Mouse (Mus musculus) left cerebral cortex, adult 6 months (tissue): Measurements from ENCODE around the gene Mrm2. TPM values are rescaled to one million over a fixed set of nuclear protein-coding genes. Genes with fewer than 3 reads are reported as not detected.

Experiments used
- long read RNA-seq, 2 experiments: library from polyadenylated mRNA; unstranded; transcript quantifications; one replicate each; pipeline ENCODE4 v2.0.0; 2019 to 2020
- polyA plus RNA-seq: library from polyadenylated mRNA; unstranded; fragments of <200 nt; fragmentation: Nextera tagmentation; gene quantifications from 2 replicates; pipeline ENCODE4 v1.2.3, GENCODE M21; 2021

Gene Mrm2
- 12.3 and 14.6 TPM in 2 replicates for polyA plus RNA-seq
- long read RNA-seq, experiment 1, transcript Mrm2-201 (3 exons, 1,443 nt), result major isoform, 63 of 70 reads
- long read RNA-seq, experiment 1, partial matches to known transcripts, result 7 of 70 reads
- long read RNA-seq, experiment 1, other reads (novel, unspliced or antisense), result 0 of 70 reads
- long read RNA-seq, experiment 2, transcript Mrm2-201 (3 exons, 1,443 nt), result major isoform, 17 of 21 reads
- long read RNA-seq, experiment 2, partial matches to known transcripts, result 4 of 21 reads
- long read RNA-seq, experiment 2, other reads (novel, unspliced or antisense), result 0 of 21 reads

DNA sequence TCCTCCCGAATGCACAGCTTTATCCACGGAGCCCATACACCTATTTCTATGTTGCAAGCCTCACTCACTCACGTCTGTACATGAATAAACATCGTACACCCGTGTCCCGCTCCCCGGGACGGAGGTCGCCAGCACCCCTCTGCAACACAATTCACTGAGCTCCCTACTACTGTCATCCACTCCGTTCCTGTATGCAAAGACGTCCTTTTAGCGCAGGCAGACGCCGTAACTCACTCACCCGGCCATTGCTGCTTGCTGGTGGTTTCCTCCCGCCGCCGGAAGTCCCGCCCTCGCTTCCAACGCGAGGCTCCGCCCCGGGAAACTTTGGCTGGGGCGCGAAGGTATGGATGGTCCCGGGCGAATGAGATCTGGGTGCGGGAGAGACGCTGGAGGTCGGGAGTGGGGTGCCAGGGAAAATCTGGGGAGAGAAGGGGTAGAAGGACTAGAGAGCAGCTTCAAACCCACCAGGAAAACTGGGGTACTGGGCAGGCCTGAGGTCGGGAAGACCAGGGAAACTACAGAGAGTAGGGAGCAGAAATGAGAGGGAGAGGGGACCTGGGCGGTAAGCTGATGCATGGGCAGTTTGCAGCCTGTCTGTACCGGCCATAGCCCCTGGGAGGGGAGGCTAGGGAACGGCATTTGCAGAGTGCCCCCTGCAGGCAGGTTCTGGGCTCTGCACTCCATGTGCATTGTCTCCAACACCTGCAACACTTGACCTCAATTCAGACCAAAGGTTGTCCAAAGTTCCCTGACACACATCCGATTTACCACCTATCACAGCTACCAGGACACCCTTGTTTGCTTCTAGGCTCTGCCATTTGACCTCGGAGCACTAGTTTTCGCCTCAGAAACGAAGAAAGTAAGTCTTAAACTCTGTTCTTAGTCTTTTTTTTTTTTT lies at the start of gene Mrm2:
Mrm2 (minus strand) TSS at position 284 of the 898 bp plus-strand sequence.

DNA sequence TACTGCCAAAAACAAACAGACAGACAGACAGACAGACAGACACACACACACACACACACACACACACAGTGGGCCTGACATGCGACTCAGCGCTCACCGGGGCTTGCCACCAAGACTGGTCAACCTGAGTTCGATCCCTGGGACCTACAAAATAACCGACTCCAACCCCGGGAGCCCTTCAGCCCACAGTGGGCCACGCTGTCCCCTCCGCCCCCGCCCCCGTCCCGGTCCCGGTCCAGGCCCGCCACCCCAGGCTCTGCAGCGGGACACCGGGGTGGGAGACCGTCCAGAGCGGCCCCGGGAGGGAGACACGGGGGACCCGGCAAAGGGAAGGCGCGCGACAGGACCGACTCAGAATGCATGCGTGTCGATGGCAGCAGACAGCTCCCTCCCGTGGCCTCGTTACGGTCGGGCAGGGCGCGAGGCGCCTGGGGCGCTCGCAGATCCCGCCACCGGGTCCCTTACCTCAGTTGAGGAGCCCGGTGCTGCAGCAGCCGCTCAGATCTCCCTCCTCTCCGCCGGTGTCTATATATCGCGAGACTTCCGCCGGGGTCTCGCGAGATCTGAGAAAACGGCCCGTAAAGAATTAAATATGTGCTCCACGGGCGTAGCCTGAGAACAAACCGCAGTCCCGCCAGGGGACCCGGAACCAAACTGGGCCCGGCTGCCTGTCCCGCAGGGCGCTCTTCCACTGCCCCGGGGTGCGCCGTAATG lies 10.5 kb downstream of the Mrm2 start, which contains the start of the genes Mad1l1 and Nudt1:
Mad1l1 (minus strand) TSS at position 511 of the 714 bp plus-strand sequence.
Nudt1 (plus strand) TSS at position 615 of the 714 bp plus-strand sequence.

Other genes with a start within 250 kb of the Mrm2 start
- 6.6 and 8.8 TPM in 2 replicates for gene Mad1l1, start 10.3 kb downstream of the Mrm2 start, polyA plus RNA-seq
- 13.0 and 13.6 TPM in 2 replicates for gene Nudt1, start 10.2 kb downstream of the Mrm2 start, polyA plus RNA-seq
- gene Snx8, start 57.4 kb upstream of the Mrm2 start, polyA plus RNA-seq, result 6.0 and 7.4 TPM in 2 replicates
- gene Eif3b, start 87.4 kb upstream of the Mrm2 start, polyA plus RNA-seq, result 14.2 and 55.0 TPM in 2 replicates
- gene Gm4869, start 113.7 kb upstream of the Mrm2 start, polyA plus RNA-seq, result not detected in 2 replicates
- 21.9 and 25.6 TPM in 2 replicates for gene Chst12, start 173.7 kb upstream of the Mrm2 start, polyA plus RNA-seq
- 0.61 and 0.83 TPM in 2 replicates for gene Grifin, start 233.2 kb upstream of the Mrm2 start, polyA plus RNA-seq